Mouse (Mus musculus) embryo, embryonic 9.5 days (tissue): ENCODE measurements around the gene Spint2.

Experiments
- DNase-seq: peaks from one replicate; pipeline ENCODE4 v3.0.0-alpha.2; 2017; ENCODE audit errors: extremely low spot score

Gene Spint2

GRCm38 (mm10) chr7:29280801-29281200, 911 bp downstream of the Spint2 start:
- DNase-seq = no peak

- DNase-seq = no peak
These were observed 1.8 kb downstream of the Spint2 start for GRCm38 (mm10) chr7:29279924-29280323.

- no peak for DNase-seq
These were observed 2.5 kb downstream of the Spint2 start for GRCm38 (mm10) chr7:29279261-29279660.

- no peak for DNase-seq
These were observed 4.2 kb downstream of the Spint2 start for GRCm38 (mm10) chr7:29277510-29277909.

GRCm38 (mm10) chr7:29276715-29277114, 5.0 kb downstream of the Spint2 start:
- no peak for DNase-seq

- no peak for DNase-seq
These were observed 9.8 kb downstream of the Spint2 start for GRCm38 (mm10) chr7:29271687-29272465.

GRCm38 (mm10) chr7:29270445-29270844, 11.3 kb downstream of the Spint2 start:
- no peak for DNase-seq

GRCm38 (mm10) chr7:29266931-29267330, 14.8 kb downstream of the Spint2 start:
- DNase-seq = no peak

GRCm38 (mm10) chr7:29265636-29266035, 16.1 kb downstream of the Spint2 start:
- no peak for DNase-seq

GRCm38 (mm10) chr7:29263831-29264230, 17.9 kb downstream of the Spint2 start:
- no peak for DNase-seq

GRCm38 (mm10) chr7:29262151-29262550, 19.6 kb downstream of the Spint2 start:
- DNase-seq = no peak

- DNase-seq = no peak
These were observed 21.7 kb downstream of the Spint2 start for GRCm38 (mm10) chr7:29259781-29260730.

- DNase-seq = no peak
These were observed 24.3 kb downstream of the Spint2 start for GRCm38 (mm10) chr7:29257368-29257767.

GRCm38 (mm10) chr7:29255875-29256274, 25.8 kb downstream of the Spint2 start:
- DNase-seq = no peak

GRCm38 (mm10) chr7:29253842-29254241, 27.9 kb downstream of the Spint2 start:
- DNase-seq = no peak

- DNase-seq = no peak
These were observed 30.5 kb downstream of the Spint2 start for GRCm38 (mm10) chr7:29251166-29251565.

GRCm38 (mm10) chr7:29248261-29248841, 33.4 kb downstream of the Spint2 start, which contains the start of gene 2200002D01Rik:
2200002D01Rik (minus strand) TSS chr7:29248466.
- peak; percentile 54 for DNase-seq

GRCm38 (mm10) chr7:29247706-29248105, 34.0 kb downstream of the Spint2 start:
- DNase-seq = peak; percentile 25

GRCm38 (mm10) chr7:29247314-29247700, 34.4 kb downstream of the Spint2 start:
- DNase-seq = peak; percentile 86

GRCm38 (mm10) chr7:29246619-29247313, 34.9 kb downstream of the Spint2 start:
- DNase-seq = no peak

- DNase-seq = no peak
These were observed 35.7 kb downstream of the Spint2 start for GRCm38 (mm10) chr7:29246015-29246414.
